Mouse (Mus musculus) liver, embryonic 16.5 days (tissue): ENCODE measurements at regions not wholly inside any gene's neighbourhood (a gene's known extent, or its start where the extent isn't known, plus 50 kb on each side); places are given as distances from the start of the nearest gene placed in this dataset.

Experiments
- ATAC-seq: fragments of 200-750 bp; cut with Nextera tagmentation; 2 replicates; pipeline ENCODE4 v1.8.0; 2017; ENCODE audit warnings: low read depth, mild to moderate bottlenecking, moderate number of reproducible peaks, moderate library complexity
- H3K27ac ChIP-seq: fragments of 300-500 bp; sonication (generic); 2 replicates; pipeline ENCODE4 v1.5.1; 2014; ENCODE audit warnings: mild to moderate bottlenecking, low read length
- H3K27me3 ChIP-seq: fragments of 300-500 bp; sonication (generic); 2 replicates; pipeline ENCODE4 v1.6.1; 2014; ENCODE audit warnings: low read depth, low read length, mixed read lengths; ENCODE audit not compliant: control insufficient read depth, insufficient read depth
- H3K36me3 ChIP-seq: fragments of 300-500 bp; sonication (generic); 2 replicates; pipeline ENCODE4 v1.6.1; 2014; ENCODE audit warnings: mild to moderate bottlenecking; ENCODE audit not compliant: control insufficient read depth, insufficient read depth
- H3K4me1 ChIP-seq: fragments of 300-500 bp; sonication (generic); 2 replicates; pipeline ENCODE4 v1.6.1; 2014; ENCODE audit warnings: low read depth, low read length, mixed read lengths; ENCODE audit not compliant: control insufficient read depth
- H3K4me2 ChIP-seq: fragments of 300-500 bp; sonication (generic); 2 replicates; pipeline ENCODE4 v1.6.1; 2014; ENCODE audit warnings: low read depth, low read length, mixed read lengths
- H3K4me3 ChIP-seq: fragments of 300-500 bp; sonication (generic); 2 replicates; pipeline ENCODE4 v1.5.1; 2014; ENCODE audit warnings: low read depth, mild to moderate bottlenecking, low read length
- H3K9ac ChIP-seq: fragments of 300-500 bp; sonication (generic); 2 replicates; pipeline ENCODE4 v1.6.1; 2014; ENCODE audit warnings: low read depth, low read length
- H3K9me3 ChIP-seq: fragments of 300-500 bp; sonication (generic); replicated peaks from 2 replicates; pipeline ENCODE4 v1.6.1; 2016; ENCODE audit warnings: low read length; ENCODE audit not compliant: control insufficient read depth
- WGBS: fragments of 180-500 bp; shearing (Covaris S2); extraction: QIAGEN DNeasy Blood & Tissue Kit; methylation state at CpG from one replicate; pipeline ENCODE4 v1.1.7; 2014; ENCODE audit not compliant: insufficient replicate concordance; 5-methylcytosine and 5-hydroxymethylcytosine counted together

GRCm38 (mm10) chr12:16130605-16131004 lies 313.9 kb upstream of the Trib2 start:
- Histone ChIP-seq H3K36me3 (no peaks in the 10 kb centered on the region), H3K4me2 (no peak overlapping the region), H3K4me1 (no peaks in the 10 kb centered on the region), H3K9ac (no peak overlapping the region), H3K4me3 (no peak overlapping the region), H3K27ac (no peak overlapping the region), H3K9me3 (no peaks in the 10 kb centered on the region), H3K27me3 (no peaks in the 10 kb centered on the region)
- no peak for ATAC-seq
- 37% methylated on average over 1 of the region's 1 CpGs for WGBS

GRCm38 (mm10) chr12:16129923-16130322 lies 313.2 kb upstream of the Trib2 start:
- Histone ChIP-seq H3K4me2 (no peak overlapping the region), H3K27ac (no peak overlapping the region), H3K27me3 (no peaks in the 10 kb centered on the region), H3K9ac (no peak overlapping the region), H3K4me3 (no peak overlapping the region), H3K36me3 (no peaks in the 10 kb centered on the region), H3K4me1 (no peaks in the 10 kb centered on the region), H3K9me3 (no peaks in the 10 kb centered on the region)
- ATAC-seq: no peak
- 61% methylated on average over 3 of the region's 3 CpGs for WGBS

DNA sequence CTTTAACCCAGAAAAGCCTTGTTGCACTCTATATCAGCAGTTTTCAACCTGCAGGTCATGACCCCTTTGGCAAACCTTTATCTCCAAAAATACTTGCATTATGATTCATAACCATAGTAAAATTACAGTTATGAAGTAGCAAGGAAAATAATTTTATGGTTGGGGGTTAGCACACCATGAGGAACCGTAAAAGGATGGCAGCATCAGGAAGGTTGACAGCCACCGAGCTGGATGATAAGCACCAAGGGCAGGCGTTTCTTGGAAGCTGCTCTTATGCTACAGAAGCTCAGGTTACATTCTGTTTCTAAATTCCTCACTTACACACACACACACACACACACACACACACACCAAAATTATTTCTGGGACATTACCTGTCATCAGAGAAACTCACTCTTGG lies 312.5 kb upstream of the Trib2 start:
- no peak for ATAC-seq
- no peaks in the 10 kb centered on the region for H3K9me3 ChIP-seq
- H3K9ac ChIP-seq: no peak overlapping the region
- H3K27ac ChIP-seq: no peak overlapping the region
- H3K4me3 ChIP-seq: no peak overlapping the region
- H3K4me1 ChIP-seq: no peaks in the 10 kb centered on the region
- H3K27me3 ChIP-seq: no peaks in the 10 kb centered on the region
- H3K4me2 ChIP-seq: no peak overlapping the region
- H3K36me3 ChIP-seq: no peaks in the 10 kb centered on the region
- 47% methylated on average over 3 of the region's 3 CpGs for WGBS

DNA sequence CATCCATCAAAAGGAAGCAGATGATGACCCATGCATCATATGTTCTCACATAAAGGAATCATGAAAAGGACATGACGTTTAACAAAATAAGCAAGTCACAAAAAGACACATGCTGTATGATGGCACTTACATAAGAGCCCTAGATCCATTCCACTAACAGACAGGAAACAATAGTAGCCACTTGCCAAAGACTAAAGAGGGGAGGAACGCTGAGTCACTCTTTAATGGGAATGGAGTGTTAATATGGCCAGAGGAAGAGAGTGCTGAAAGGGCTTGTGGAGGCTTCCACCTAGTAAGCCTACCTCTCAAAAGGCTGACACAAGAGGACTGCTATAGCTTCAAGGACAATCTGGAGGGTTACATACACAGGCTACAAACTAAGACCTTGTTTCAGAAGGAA lies 308.2 kb upstream of the Trib2 start:
- Histone ChIP-seq H3K4me2 (no peak overlapping the region), H3K9ac (no peak overlapping the region), H3K4me3 (no peak overlapping the region), H3K27me3 (no peaks in the 10 kb centered on the region), H3K36me3 (no peaks in the 10 kb centered on the region), H3K4me1 (no peaks in the 10 kb centered on the region), H3K27ac (no peak overlapping the region), H3K9me3 (no peaks in the 10 kb centered on the region)
- ATAC-seq: no peak
- WGBS: 39% methylated on average over 2 of the region's 2 CpGs

DNA sequence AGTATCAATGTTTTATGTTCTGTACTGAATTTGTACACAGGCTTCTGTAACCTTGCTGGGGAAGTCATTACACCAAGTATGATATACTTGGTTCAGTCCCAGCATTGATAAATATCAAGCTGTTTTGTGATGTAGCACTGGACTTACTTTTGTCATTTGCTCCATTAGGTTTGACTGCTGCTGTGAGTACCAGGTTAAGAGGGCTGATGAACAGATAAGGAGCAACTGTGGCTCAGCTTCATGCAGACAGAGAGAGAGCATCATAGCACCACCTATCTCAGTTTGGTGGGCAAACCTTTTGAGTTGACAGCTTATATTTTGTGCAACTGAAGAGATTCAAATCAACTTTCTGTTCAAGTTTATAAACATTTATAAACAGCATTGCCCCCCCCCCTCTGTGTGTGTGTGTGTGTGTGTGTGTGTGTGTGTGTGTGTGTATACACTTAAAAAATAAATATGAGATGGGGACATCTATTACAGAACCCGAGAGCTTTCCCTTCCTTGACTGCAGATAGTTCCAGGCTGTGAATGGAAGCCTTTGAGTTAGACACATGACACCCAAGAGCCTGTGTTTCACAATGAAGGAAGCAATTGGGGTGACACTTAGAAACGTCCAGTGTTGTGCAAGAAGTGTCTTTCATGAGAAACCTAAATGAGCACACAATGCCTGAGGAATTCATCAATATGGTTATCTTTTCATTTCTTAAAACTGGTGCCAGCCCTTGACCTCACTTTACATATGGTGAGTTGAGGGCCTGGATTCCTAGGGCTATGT lies 305.8 kb upstream of the Trib2 start:
- 37% methylated on average over 2 of the region's 2 CpGs for WGBS
- no peak overlapping the region for H3K9ac ChIP-seq
- H3K4me2 ChIP-seq: no peak overlapping the region
- H3K4me1 ChIP-seq: no peaks in the 10 kb centered on the region
- no peak overlapping the region for H3K4me3 ChIP-seq
- no peaks in the 10 kb centered on the region for H3K27me3 ChIP-seq
- no peak overlapping the region for H3K27ac ChIP-seq
- ATAC-seq: no peak
- H3K9me3 ChIP-seq: no peaks in the 10 kb centered on the region
- H3K36me3 ChIP-seq: no peaks in the 10 kb centered on the region

DNA sequence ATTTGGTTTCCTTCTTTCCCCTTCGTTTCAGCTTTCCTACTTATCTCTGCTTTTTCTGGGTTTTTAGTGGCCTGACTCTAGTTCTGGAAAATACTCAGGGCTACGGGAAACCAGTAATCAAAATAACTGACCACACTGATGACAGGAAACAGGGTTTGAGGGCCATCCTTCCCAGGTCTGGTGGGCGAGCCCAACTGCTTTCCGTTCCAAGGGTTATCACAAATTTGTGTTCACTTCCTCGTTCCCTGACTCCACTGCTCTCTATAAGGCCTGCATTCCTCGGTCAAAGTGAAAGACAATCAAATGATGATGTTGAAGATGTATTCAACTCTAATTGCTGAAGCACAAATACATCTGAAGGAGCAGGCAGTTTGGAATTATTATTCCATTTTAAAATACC lies 305.1 kb upstream of the Trib2 start:
- ATAC-seq: no peak
- Histone ChIP-seq H3K4me3 (no peak overlapping the region), H3K4me1 (no peaks in the 10 kb centered on the region), H3K36me3 (no peaks in the 10 kb centered on the region), H3K9me3 (no peaks in the 10 kb centered on the region), H3K27ac (no peak overlapping the region), H3K9ac (no peak overlapping the region), H3K4me2 (no peak overlapping the region), H3K27me3 (no peaks in the 10 kb centered on the region)
- 17% methylated on average over 6 of the region's 6 CpGs for WGBS

DNA sequence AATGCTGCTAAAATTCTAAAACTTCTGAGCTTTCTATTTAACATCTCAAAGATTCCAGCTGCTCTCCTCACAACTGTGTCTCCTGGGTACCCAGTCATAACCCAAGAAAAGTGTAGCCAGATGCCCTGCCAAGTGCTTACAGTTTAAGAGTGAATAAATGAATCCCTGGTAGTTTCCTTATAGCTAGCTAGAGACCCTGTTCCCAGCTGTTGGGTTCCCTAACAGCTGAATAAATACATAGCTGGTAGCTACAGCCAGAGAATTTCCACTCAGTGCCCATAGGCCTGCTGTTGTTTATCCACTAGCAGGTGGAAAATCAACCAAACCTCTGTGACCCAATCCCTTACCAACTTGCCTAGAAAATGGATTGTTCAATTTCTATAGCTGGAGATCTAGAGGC lies 302.0 kb upstream of the Trib2 start:
- H3K27me3 ChIP-seq: no peaks in the 10 kb centered on the region
- no peak overlapping the region for H3K9ac ChIP-seq
- H3K4me2 ChIP-seq: no peak overlapping the region
- H3K36me3 ChIP-seq: no peaks in the 10 kb centered on the region
- no peaks in the 10 kb centered on the region for H3K4me1 ChIP-seq
- H3K4me3 ChIP-seq: no peak overlapping the region
- ATAC-seq: no peak
- no peaks in the 10 kb centered on the region for H3K9me3 ChIP-seq
- H3K27ac ChIP-seq: no peak overlapping the region

- Histone ChIP-seq H3K4me3 (no peak overlapping the region), H3K9me3 (no peaks in the 10 kb centered on the region), H3K27ac (no peak overlapping the region), H3K9ac (no peak overlapping the region), H3K27me3 (no peaks in the 10 kb centered on the region), H3K36me3 (no peaks in the 10 kb centered on the region), H3K4me1 (no peaks in the 10 kb centered on the region), H3K4me2 (no peak overlapping the region)
- ATAC-seq: no peak
- 58% methylated on average over 7 of the region's 7 CpGs for WGBS
Observed at GRCm38 (mm10) chr12:16106946-16107345, 290.2 kb upstream of the Trib2 start.

DNA sequence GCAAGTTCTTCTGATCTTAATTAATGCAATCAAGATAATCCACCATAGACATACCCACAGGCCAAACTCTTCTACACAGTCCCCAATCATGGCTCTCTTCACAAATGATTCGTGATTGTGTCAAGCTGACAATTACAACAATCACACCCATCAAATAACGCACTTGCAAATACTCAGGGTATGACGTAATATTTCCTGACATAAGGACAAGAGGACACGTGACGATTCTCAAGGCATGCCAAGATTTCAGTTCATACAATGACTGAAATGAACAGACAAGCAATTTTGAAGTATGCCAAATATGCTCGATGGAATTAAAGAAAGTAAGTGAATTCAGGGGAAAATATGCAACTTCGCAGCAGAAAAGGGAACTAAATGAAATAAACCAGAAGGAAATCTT lies 282.1 kb upstream of the Trib2 start:
- Histone ChIP-seq H3K4me3 (no peak overlapping the region), H3K36me3 (no peaks in the 10 kb centered on the region), H3K27me3 (no peaks in the 10 kb centered on the region), H3K9ac (no peak overlapping the region), H3K4me2 (no peak overlapping the region), H3K4me1 (no peaks in the 10 kb centered on the region), H3K27ac (no peak overlapping the region), H3K9me3 (no peaks in the 10 kb centered on the region)
- WGBS: 68% methylated on average over 7 of the region's 7 CpGs
- ATAC-seq: no peak
